Mouse (Mus musculus) stomach, embryonic 14.5 days (tissue): ENCODE measurements around the gene Cd300lg. TPM values are rescaled to one million over a fixed set of nuclear protein-coding genes. Genes with fewer than 3 reads are reported as not detected.

Source experiments
- ATAC-seq: fragments of 200-750 bp; cut with Nextera tagmentation; 2 replicates; pipeline ENCODE4 v1.8.0; 2017; ENCODE audit warnings: low read depth, moderate TSS enrichment; ENCODE audit not compliant: insufficient number of reproducible peaks, insufficient read depth, low FRiP score
- H3K27ac ChIP-seq: fragments of 300-500 bp; sonication (generic); 2 replicates; pipeline ENCODE4 v1.5.1; 2014; ENCODE audit warnings: mild to moderate bottlenecking, low read length, moderate library complexity, mixed read lengths
- H3K27me3 ChIP-seq: fragments of 300-500 bp; sonication (generic); 2 replicates; pipeline ENCODE4 v1.6.1; 2014; ENCODE audit warnings: low read length, control low read depth, mixed read lengths; ENCODE audit not compliant: control insufficient read depth, insufficient read depth
- H3K36me3 ChIP-seq: fragments of 300-500 bp; sonication (generic); 2 replicates; pipeline ENCODE4 v1.6.1; 2014; ENCODE audit warnings: mild to moderate bottlenecking, control low read depth, low read length, moderate library complexity, mixed read lengths; ENCODE audit not compliant: control insufficient read depth, insufficient read depth
- H3K4me1 ChIP-seq: fragments of 300-500 bp; sonication (generic); 2 replicates; pipeline ENCODE4 v1.6.1; 2014; ENCODE audit warnings: low read length, control low read depth, mixed read lengths; ENCODE audit not compliant: control insufficient read depth, insufficient read depth
- H3K4me2 ChIP-seq: fragments of 300-500 bp; sonication (generic); replicated peaks from 2 replicates; pipeline ENCODE4 v1.6.1; 2014; ENCODE audit warnings: low read depth, low read length, control low read depth
- H3K4me3 ChIP-seq: fragments of 300-500 bp; sonication (generic); 2 replicates; pipeline ENCODE4 v1.5.1; 2014; ENCODE audit warnings: low read depth, low read length, control low read depth
- H3K9ac ChIP-seq: fragments of 300-500 bp; sonication (generic); replicated peaks from 2 replicates; pipeline ENCODE4 v1.6.1; 2014; ENCODE audit warnings: low read depth, mild to moderate bottlenecking, control low read depth, low read length, moderate library complexity, mixed read lengths
- H3K9me3 ChIP-seq: fragments of 300-500 bp; sonication (generic); 2 replicates; pipeline ENCODE4 v1.6.1; 2016; ENCODE audit warnings: low read depth, low read length, control low read depth; ENCODE audit not compliant: control insufficient read depth
- WGBS: fragments of 180-500 bp; shearing (Covaris S2); extraction: QIAGEN DNeasy Blood & Tissue Kit; methylation state at CpG from one replicate; pipeline ENCODE4 v1.1.7; 2014; 5-methylcytosine and 5-hydroxymethylcytosine counted together
- polyA plus RNA-seq: library from polyadenylated mRNA; unstranded; fragments of >200 nt; fragmentation: Nextera tagmentation; extraction: Ambion mirVana; gene quantifications from 2 replicates; pipeline ENCODE4 v1.2.1, GENCODE M21; 2014

Cd300lg gene
- polyA plus RNA-seq, 1 experiment from 2014 or later, result 1.1 TPM

- WGBS, result 79% methylated on average over 7 of the region's 7 CpGs
These were observed 5.0 kb upstream of the Cd300lg start for GRCm38 (mm10) chr11:102036336-102036735.

GRCm38 (mm10) chr11:102037789-102038188, 3.5 kb upstream of the Cd300lg start:
- Histone ChIP-seq H3K9ac (no peak overlapping the region), H3K4me2 (no peak overlapping the region), H3K4me1 (no peaks in the 10 kb centered on the region), H3K9me3 (no peaks in the 10 kb centered on the region), H3K27ac (no peak overlapping the region), H3K36me3 (no peaks in the 10 kb centered on the region), H3K4me3 (no peak overlapping the region), H3K27me3 (no peaks in the 10 kb centered on the region)
- no peak for ATAC-seq
- 72% methylated on average over 6 of the region's 6 CpGs for whole genome bisulfite sequencing

More at GRCm38 (mm10) chr11:102036336-102036735, 5.0 kb upstream of the Cd300lg start:
- H3K27ac ChIP-seq, result no peak overlapping the region
- no peaks in the 10 kb centered on the region for H3K9me3 ChIP-seq
- no peaks in the 10 kb centered on the region for H3K27me3 ChIP-seq
- H3K4me2 ChIP-seq, result no peak overlapping the region
- no peak overlapping the region for H3K4me3 ChIP-seq
- H3K9ac ChIP-seq, result no peak overlapping the region
- no peaks in the 10 kb centered on the region for H3K4me1 ChIP-seq
- ATAC-seq, result no peak
- H3K36me3 ChIP-seq, result no peaks in the 10 kb centered on the region

GRCm38 (mm10) chr11:102039487-102040137, 1.7 kb upstream of the Cd300lg start:
- no peak; the same call in 1 of the 2 replicates for ATAC-seq
- H3K4me2 ChIP-seq, result no peak overlapping the region

GRCm38 (mm10) chr11:102040138-102040524, 1.2 kb upstream of the Cd300lg start:
- ATAC-seq, result peak; percentile 74; the same call in 1 of the 2 replicates
- no peak overlapping the region for H3K4me2 ChIP-seq
- WGBS, result 0% methylated on average over 9 of the region's 9 CpGs
- no peaks in the 10 kb centered on the region; the same call in 1 of the 2 replicates for H3K9me3 ChIP-seq
- no peaks in the 10 kb centered on the region for H3K36me3 ChIP-seq
- H3K9ac ChIP-seq, result no peak overlapping the region
- H3K4me1 ChIP-seq, result no peaks in the 10 kb centered on the region
- H3K27ac ChIP-seq, result no peak overlapping the region
- H3K27me3 ChIP-seq, result no peaks in the 10 kb centered on the region
- H3K4me3 ChIP-seq, result no peak overlapping the region

More at GRCm38 (mm10) chr11:102039487-102040137, 1.7 kb upstream of the Cd300lg start:
- no peaks in the 10 kb centered on the region for H3K9me3 ChIP-seq
- H3K4me3 ChIP-seq, result no peak overlapping the region
- 47% methylated on average over 13 of the region's 13 CpGs for WGBS
- H3K27me3 ChIP-seq, result no peaks in the 10 kb centered on the region
- no peak overlapping the region for H3K27ac ChIP-seq
- H3K36me3 ChIP-seq, result no peaks in the 10 kb centered on the region
- no peak overlapping the region for H3K9ac ChIP-seq
- H3K4me1 ChIP-seq, result no peaks in the 10 kb centered on the region

- Histone ChIP-seq H3K4me2 (no peak overlapping the region), H3K9ac (no peak overlapping the region), H3K27ac (no peak overlapping the region), H3K4me1 (no peaks in the 10 kb centered on the region), H3K4me3 (no peak overlapping the region), H3K36me3 (no peaks in the 10 kb centered on the region), H3K27me3 (no peaks in the 10 kb centered on the region), H3K9me3 (peaks cover 4% of the 10 kb centered on the region; the same call in 1 of the 2 replicates)
- no peak for ATAC-seq
- WGBS, result 77% methylated on average over 4 of the region's 4 CpGs
These were observed 663 bp upstream of the Cd300lg start for GRCm38 (mm10) chr11:102040646-102041045.

GRCm38 (mm10) chr11:102042971-102043370, 1.7 kb downstream of the Cd300lg start:
- Histone ChIP-seq H3K27ac (no peak overlapping the region), H3K4me3 (no peak overlapping the region), H3K4me1 (no peaks in the 10 kb centered on the region), H3K27me3 (no peaks in the 10 kb centered on the region), H3K36me3 (no peaks in the 10 kb centered on the region), H3K9me3 (peaks cover 6% of the 10 kb centered on the region; the same call in 1 of the 2 replicates), H3K4me2 (no peak overlapping the region), H3K9ac (no peak overlapping the region)
- 91% methylated on average over 13 of the region's 14 CpGs for WGBS
- no peak for ATAC-seq

- Histone ChIP-seq H3K9ac (no peak overlapping the region), H3K4me3 (no peak overlapping the region), H3K27ac (no peak overlapping the region), H3K9me3 (peaks cover 6% of the 10 kb centered on the region; the same call in 1 of the 2 replicates), H3K36me3 (no peaks in the 10 kb centered on the region), H3K4me2 (no peak overlapping the region), H3K27me3 (no peaks in the 10 kb centered on the region), H3K4me1 (no peaks in the 10 kb centered on the region)
- ATAC-seq, result no peak
- 84% methylated on average over 6 of the region's 6 CpGs for WGBS
These were observed 2.1 kb downstream of the Cd300lg start for GRCm38 (mm10) chr11:102043381-102043780.

- Histone ChIP-seq H3K4me3 (no peak overlapping the region), H3K36me3 (no peaks in the 10 kb centered on the region), H3K4me1 (no peaks in the 10 kb centered on the region), H3K9me3 (peaks cover 6% of the 10 kb centered on the region; the same call in 1 of the 2 replicates), H3K27me3 (no peaks in the 10 kb centered on the region), H3K4me2 (no peak overlapping the region), H3K9ac (no peak overlapping the region), H3K27ac (no peak overlapping the region)
- WGBS, result 79% methylated on average over 7 of the region's 7 CpGs
- no peak for ATAC-seq
These were observed 3.4 kb downstream of the Cd300lg start for GRCm38 (mm10) chr11:102044691-102045212.
